Mouse (Mus musculus): ENCODE results near the gene Olfr822. TPM values are rescaled to one million over a fixed set of nuclear protein-coding genes. Genes with fewer than 3 reads are reported as not detected.
"Not testable (repeated sequence)": the region's sequence is repeated elsewhere in the genome, so short reads cannot be mapped to it uniquely, and the experiment has no call there.

The Olfr822 gene
- polyA plus RNA-seq (2015; fragmentation: Nextera tagmentation; extraction: Ambion mirVana), result not detected in 2 replicates

- Histone ChIP-seq H3K4me1 (no peaks in the 10 kb centered on the region), H3K4me3 (no peak within 1 kb of the TSS), H3K4me2 (no peak within 1 kb of the TSS), H3K27me3 (no peaks in the 10 kb centered on the region), H3K36me3 (no peaks in the 10 kb centered on the region), H3K27ac (no peak within 1 kb of the TSS), H3K9me3 (no peaks in the 10 kb centered on the region), H3K9ac (no peak within 1 kb of the TSS)
- ATAC-seq (ENCODE audit: insufficient number of reproducible peaks, low FRiP score, low TSS enrichment, low read depth), result no peak
Observed at GRCm38 (mm10) chr10:130070910-130071309, at the start of gene Olfr822. Gene Olfr822, plus strand, starts transcription at chr10:130071210.

- Histone ChIP-seq H3K4me2 (no peak within 1 kb of the TSS), H3K4me1 (no peaks in the 10 kb centered on the region), H3K9ac (no peak within 1 kb of the TSS), H3K27me3 (no peaks in the 10 kb centered on the region), H3K9me3 (no peaks in the 10 kb centered on the region), H3K27ac (no peak within 1 kb of the TSS), H3K36me3 (no peaks in the 10 kb centered on the region), H3K4me3 (no peak within 1 kb of the TSS)
- ATAC-seq (ENCODE audit: insufficient number of reproducible peaks, low FRiP score, low TSS enrichment, low read depth), result no peak
Observed at GRCm38 (mm10) chr10:130030048-130030447, 41.0 kb upstream of the Olfr822 start, which contains the start of gene Olfr821. Gene Olfr821, plus strand, starts transcription at chr10:130030348.

- no peak overlapping the region for H3K4me2 ChIP-seq
- H3K9me3 ChIP-seq, result no peaks in the 10 kb centered on the region
- H3K9ac ChIP-seq, result no peak overlapping the region
- no peaks in the 10 kb centered on the region for H3K27me3 ChIP-seq
- 72% methylated on average over 6 of the region's 6 CpGs for WGBS
- H3K27ac ChIP-seq, result no peak overlapping the region
- ATAC-seq (ENCODE audit: insufficient number of reproducible peaks, low FRiP score, low TSS enrichment, low read depth), result no peak
- no peaks in the 10 kb centered on the region for H3K36me3 ChIP-seq
- no peaks in the 10 kb centered on the region for H3K4me1 ChIP-seq
- H3K4me3 ChIP-seq, result no peak overlapping the region
Observed at GRCm38 (mm10) chr10:130037096-130037495, 33.9 kb upstream of the Olfr822 start.

GRCm38 (mm10) chr10:130092838-130093440 is 21.9 kb downstream of the Olfr822 start:
- Histone ChIP-seq H3K9ac (no peak overlapping the region), H3K36me3 (no peaks in the 10 kb centered on the region), H3K9me3 (no peaks in the 10 kb centered on the region), H3K4me1 (no peaks in the 10 kb centered on the region), H3K27ac (no peak overlapping the region), H3K4me2 (no peak overlapping the region), H3K27me3 (no peaks in the 10 kb centered on the region), H3K4me3 (no peak overlapping the region)
- no peak for ATAC-seq (ENCODE audit: insufficient number of reproducible peaks, low FRiP score, low TSS enrichment, low read depth)
- WGBS, result 18% methylated on average over 5 of the region's 5 CpGs

GRCm38 (mm10) chr10:130096104-130096503 is 25.1 kb downstream of the Olfr822 start:
- ATAC-seq (ENCODE audit: insufficient number of reproducible peaks, low FRiP score, low TSS enrichment, low read depth), result no peak
- H3K4me3 ChIP-seq, result no peak overlapping the region

GRCm38 (mm10) chr10:130115283-130115682 is 44.3 kb downstream of the Olfr822 start, which contains the start of gene Olfr823:
Gene Olfr823, minus strand, starts transcription at chr10:130115383.
- not testable (repeated sequence) for H3K36me3 ChIP-seq; H3K4me3 ChIP-seq; ATAC-seq (ENCODE audit: insufficient number of reproducible peaks, low FRiP score, low TSS enrichment, low read depth); H3K9ac ChIP-seq; H3K9me3 ChIP-seq; H3K4me1 ChIP-seq; H3K27ac ChIP-seq; H3K4me2 ChIP-seq; H3K27me3 ChIP-seq
- 86% methylated on average over 1 of the region's 1 CpGs for WGBS

More at GRCm38 (mm10) chr10:130096104-130096503, 25.1 kb downstream of the Olfr822 start:
- no peak overlapping the region for H3K4me2 ChIP-seq
- no peaks in the 10 kb centered on the region for H3K27me3 ChIP-seq
- H3K9me3 ChIP-seq, result no peaks in the 10 kb centered on the region
- no peaks in the 10 kb centered on the region for H3K36me3 ChIP-seq
- H3K9ac ChIP-seq, result no peak overlapping the region
- H3K4me1 ChIP-seq, result no peaks in the 10 kb centered on the region
- no peak overlapping the region for H3K27ac ChIP-seq

GRCm38 (mm10) chr10:130116045-130116444 is 45.0 kb downstream of the Olfr822 start:
- ATAC-seq (ENCODE audit: insufficient number of reproducible peaks, low FRiP score, low TSS enrichment, low read depth); H3K9ac ChIP-seq: not testable (repeated sequence)

More at GRCm38 (mm10) chr10:130116045-130116444, 45.0 kb downstream of the Olfr822 start:
- H3K27me3 ChIP-seq, H3K4me2 ChIP-seq, H3K4me3 ChIP-seq, H3K9me3 ChIP-seq, H3K27ac ChIP-seq, H3K36me3 ChIP-seq, H3K4me1 ChIP-seq: not testable (repeated sequence)
- WGBS, result 72% methylated on average over 3 of the region's 3 CpGs

Other genes with a start within 250 kb of the Olfr822 start
- gene Olfr812, start 225.1 kb upstream of the Olfr822 start, polyA plus RNA-seq (2015; fragmentation: Nextera tagmentation; extraction: Ambion mirVana), result not detected in 2 replicates
- gene Olfr813, start 215.8 kb upstream of the Olfr822 start, polyA plus RNA-seq (2015; fragmentation: Nextera tagmentation; extraction: Ambion mirVana), result not detected in 2 replicates
- not detected in 2 replicates for gene Olfr814, start 191.4 kb upstream of the Olfr822 start, polyA plus RNA-seq (2015; fragmentation: Nextera tagmentation; extraction: Ambion mirVana)
- gene Olfr815, start 165.3 kb upstream of the Olfr822 start, polyA plus RNA-seq (2015; fragmentation: Nextera tagmentation; extraction: Ambion mirVana), result not detected in 2 replicates
- gene Olfr816, start 155.6 kb upstream of the Olfr822 start, polyA plus RNA-seq (2015; fragmentation: Nextera tagmentation; extraction: Ambion mirVana), result not detected in 2 replicates
- gene Olfr818, start 122.1 kb upstream of the Olfr822 start, polyA plus RNA-seq (2015; fragmentation: Nextera tagmentation; extraction: Ambion mirVana), result not detected in 2 replicates
- gene Olfr819, start 103.9 kb upstream of the Olfr822 start, polyA plus RNA-seq (2015; fragmentation: Nextera tagmentation; extraction: Ambion mirVana), result not detected in 2 replicates
- gene Olfr247, start 95.1 kb upstream of the Olfr822 start, polyA plus RNA-seq (2015; fragmentation: Nextera tagmentation; extraction: Ambion mirVana), result not detected in 2 replicates
- not detected in 2 replicates for gene Gm10310, start 86.1 kb upstream of the Olfr822 start, polyA plus RNA-seq (2015; fragmentation: Nextera tagmentation; extraction: Ambion mirVana)
- not detected in 2 replicates for gene Olfr820, start 58.6 kb upstream of the Olfr822 start, polyA plus RNA-seq (2015; fragmentation: Nextera tagmentation; extraction: Ambion mirVana)
- not detected in 2 replicates for gene Olfr821, start 40.9 kb upstream of the Olfr822 start, polyA plus RNA-seq (2015; fragmentation: Nextera tagmentation; extraction: Ambion mirVana)
- gene Olfr823, start 44.2 kb downstream of the Olfr822 start, polyA plus RNA-seq (2015; fragmentation: Nextera tagmentation; extraction: Ambion mirVana), result not detected in 2 replicates
- gene Olfr824, start 58.8 kb downstream of the Olfr822 start, polyA plus RNA-seq (2015; fragmentation: Nextera tagmentation; extraction: Ambion mirVana), result not detected in 2 replicates
- not detected in 2 replicates for gene Olfr825, start 95.6 kb downstream of the Olfr822 start, polyA plus RNA-seq (2015; fragmentation: Nextera tagmentation; extraction: Ambion mirVana)
- gene Olfr826, start 113.0 kb downstream of the Olfr822 start, polyA plus RNA-seq (2015; fragmentation: Nextera tagmentation; extraction: Ambion mirVana), result not detected in 2 replicates
- gene Olfr827, start 143.2 kb downstream of the Olfr822 start, polyA plus RNA-seq (2015; fragmentation: Nextera tagmentation; extraction: Ambion mirVana), result not detected in 2 replicates
- gene Neurod4, start 209.0 kb downstream of the Olfr822 start, polyA plus RNA-seq (2015; fragmentation: Nextera tagmentation; extraction: Ambion mirVana), result 0.05 TPM in 1 of 2 replicates, not detected in the other

All from limb, embryonic 15.5 days (tissue).